Mouse (Mus musculus) liver, embryonic 15.5 days (tissue): ENCODE data around the gene Catsperb. TPM values are rescaled to one million over a fixed set of nuclear protein-coding genes. Genes with fewer than 3 reads are reported as not detected.

ENCODE experiments used
- microRNA-seq: library from miRNA; unstranded; fragments of <30 nt; microRNA quantifications from one replicate; pipeline ENCODE4, GENCODE M21; 2016
- polyA plus RNA-seq: library from polyadenylated mRNA; unstranded; fragments of >200 nt; fragmentation: Nextera tagmentation; extraction: Ambion mirVana; gene quantifications from 2 replicates; pipeline ENCODE4 v1.2.1, GENCODE M21; 2015

Gene Catsperb
- polyA plus RNA-seq, 1 experiment from 2014 or later, result not detected

Small RNA genes lying within 50 kb of the gene (microRNA-seq; reads per million reads assigned to microRNA genes)
- gene Gm24542, result not detected
